Mouse (Mus musculus): Measurements from ENCODE around the gene Abca13. TPM values are rescaled to one million over a fixed set of nuclear protein-coding genes. Genes with fewer than 3 reads are reported as not detected.
"Not testable (repeated sequence)": the region's sequence is repeated elsewhere in the genome, so short reads cannot be mapped to it uniquely, and the experiment has no call there.

Abca13 gene
- 0.01 and 0.04 TPM in 2 replicates for polyA plus RNA-seq (2015; fragmentation: Nextera tagmentation; extraction: Ambion mirVana)

GRCm38 (mm10) chr11:9191555-9192131 lies at the start of gene Abca13:
Abca13 (plus strand) TSS chr11:9191942.
- H3K27ac ChIP-seq (replicated peaks), result no peak within 1 kb of the TSS
- no peak for ATAC-seq (ENCODE audit: extremely low read depth, insufficient number of reproducible peaks, low FRiP score, low TSS enrichment)
- WGBS, result 52% methylated on average over 12 of the region's 12 CpGs
- no peak within 1 kb of the TSS for H3K4me3 ChIP-seq
- no peak within 1 kb of the TSS for H3K4me2 ChIP-seq
- no peaks in the 10 kb centered on the region for H3K4me1 ChIP-seq
- H3K9me3 ChIP-seq, result no peaks in the 10 kb centered on the region
- no peak within 1 kb of the TSS for H3K9ac ChIP-seq
- no peaks in the 10 kb centered on the region for H3K27me3 ChIP-seq (replicated peaks)
- no peaks in the 10 kb centered on the region for H3K36me3 ChIP-seq

- H3K4me1 ChIP-seq, result no peaks in the 10 kb centered on the region
- ATAC-seq (ENCODE audit: extremely low read depth, insufficient number of reproducible peaks, low FRiP score, low TSS enrichment), result no peak
- H3K9me3 ChIP-seq, result no peaks in the 10 kb centered on the region
- no peak overlapping the region for H3K4me3 ChIP-seq
- H3K27me3 ChIP-seq (replicated peaks), result no peaks in the 10 kb centered on the region
- WGBS, result 69% methylated on average over 2 of the region's 2 CpGs
- H3K9ac ChIP-seq, result no peak overlapping the region
- no peak overlapping the region for H3K27ac ChIP-seq (replicated peaks)
- no peak overlapping the region for H3K4me2 ChIP-seq
- no peaks in the 10 kb centered on the region for H3K36me3 ChIP-seq
These were observed 46.6 kb upstream of the Abca13 start for GRCm38 (mm10) chr11:9145113-9145512.

GRCm38 (mm10) chr11:9146115-9146514 lies 45.6 kb upstream of the Abca13 start:
- Histone ChIP-seq H3K4me1 (no peaks in the 10 kb centered on the region), H3K9ac (no peak overlapping the region), H3K27ac (replicated peaks) (no peak overlapping the region), H3K36me3 (no peaks in the 10 kb centered on the region), H3K27me3 (replicated peaks) (no peaks in the 10 kb centered on the region), H3K4me2 (no peak overlapping the region), H3K9me3 (no peaks in the 10 kb centered on the region), H3K4me3 (no peak overlapping the region)
- ATAC-seq (ENCODE audit: extremely low read depth, insufficient number of reproducible peaks, low FRiP score, low TSS enrichment), result no peak
- WGBS, result 86% methylated on average over 4 of the region's 4 CpGs

- Histone ChIP-seq H3K36me3 (no peaks in the 10 kb centered on the region), H3K9ac (no peak overlapping the region), H3K27me3 (replicated peaks) (no peaks in the 10 kb centered on the region), H3K4me3 (no peak overlapping the region), H3K4me1 (no peaks in the 10 kb centered on the region), H3K27ac (replicated peaks) (no peak overlapping the region), H3K9me3 (no peaks in the 10 kb centered on the region), H3K4me2 (no peak overlapping the region)
- 58% methylated on average over 1 of the region's 1 CpGs for WGBS
- no peak for ATAC-seq (ENCODE audit: extremely low read depth, insufficient number of reproducible peaks, low FRiP score, low TSS enrichment)
These were observed 45.1 kb upstream of the Abca13 start for GRCm38 (mm10) chr11:9146683-9147082.

- no peak for ATAC-seq (ENCODE audit: extremely low read depth, insufficient number of reproducible peaks, low FRiP score, low TSS enrichment)
- H3K27ac ChIP-seq (replicated peaks), result no peak overlapping the region
- 65% methylated on average over 2 of the region's 2 CpGs for WGBS
- no peak overlapping the region for H3K4me2 ChIP-seq
- no peaks in the 10 kb centered on the region for H3K36me3 ChIP-seq
- H3K4me1 ChIP-seq, result no peaks in the 10 kb centered on the region
- no peaks in the 10 kb centered on the region for H3K27me3 ChIP-seq (replicated peaks)
- H3K9me3 ChIP-seq, result no peaks in the 10 kb centered on the region
- H3K9ac ChIP-seq, result no peak overlapping the region
- no peak overlapping the region for H3K4me3 ChIP-seq
These were observed 43.5 kb upstream of the Abca13 start for GRCm38 (mm10) chr11:9148206-9148605.

GRCm38 (mm10) chr11:9150403-9150802 lies 41.3 kb upstream of the Abca13 start:
- H3K4me1 ChIP-seq; H3K9ac ChIP-seq; H3K9me3 ChIP-seq; H3K27ac ChIP-seq (replicated peaks); H3K4me3 ChIP-seq; ATAC-seq (ENCODE audit: extremely low read depth, insufficient number of reproducible peaks, low FRiP score, low TSS enrichment); H3K4me2 ChIP-seq; H3K36me3 ChIP-seq; H3K27me3 ChIP-seq (replicated peaks): not testable (repeated sequence)
- 69% methylated on average over 25 of the region's 25 CpGs for WGBS

- Histone ChIP-seq H3K4me3 (no peak overlapping the region), H3K4me1 (no peaks in the 10 kb centered on the region; the same call in 1 of the 2 replicates), H3K9ac (no peak overlapping the region), H3K36me3 (no peaks in the 10 kb centered on the region), H3K4me2 (no peak overlapping the region), H3K27me3 (replicated peaks) (no peaks in the 10 kb centered on the region), H3K27ac (replicated peaks) (no peak overlapping the region), H3K9me3 (no peaks in the 10 kb centered on the region)
- no peak for ATAC-seq (ENCODE audit: extremely low read depth, insufficient number of reproducible peaks, low FRiP score, low TSS enrichment)
- WGBS, result 42% methylated on average over 3 of the region's 3 CpGs
These were observed 31.8 kb upstream of the Abca13 start for GRCm38 (mm10) chr11:9159953-9160352.

GRCm38 (mm10) chr11:9167331-9167730 lies 24.4 kb upstream of the Abca13 start:
- Histone ChIP-seq H3K9me3 (no peaks in the 10 kb centered on the region), H3K4me1 (no peaks in the 10 kb centered on the region), H3K9ac (no peak overlapping the region), H3K4me2 (no peak overlapping the region), H3K4me3 (no peak overlapping the region), H3K27me3 (replicated peaks) (no peaks in the 10 kb centered on the region), H3K36me3 (no peaks in the 10 kb centered on the region), H3K27ac (replicated peaks) (no peak overlapping the region)
- no peak for ATAC-seq (ENCODE audit: extremely low read depth, insufficient number of reproducible peaks, low FRiP score, low TSS enrichment)
- WGBS, result 89% methylated on average over 2 of the region's 2 CpGs

GRCm38 (mm10) chr11:9181477-9181876 lies 10.3 kb upstream of the Abca13 start:
- Histone ChIP-seq H3K4me3 (no peak overlapping the region), H3K4me2 (no peak overlapping the region), H3K9me3 (no peaks in the 10 kb centered on the region), H3K36me3 (no peaks in the 10 kb centered on the region), H3K27ac (replicated peaks) (no peak overlapping the region), H3K9ac (no peak overlapping the region), H3K27me3 (replicated peaks) (no peaks in the 10 kb centered on the region), H3K4me1 (no peaks in the 10 kb centered on the region)
- ATAC-seq (ENCODE audit: extremely low read depth, insufficient number of reproducible peaks, low FRiP score, low TSS enrichment), result no peak
- WGBS, result 66% methylated on average over 1 of the region's 1 CpGs

- not testable (repeated sequence) for ATAC-seq (ENCODE audit: extremely low read depth, insufficient number of reproducible peaks, low FRiP score, low TSS enrichment); H3K9me3 ChIP-seq; H3K4me3 ChIP-seq; H3K4me1 ChIP-seq; H3K9ac ChIP-seq; H3K27ac ChIP-seq (replicated peaks); H3K36me3 ChIP-seq; H3K4me2 ChIP-seq; H3K27me3 ChIP-seq (replicated peaks)
These were observed 2.3 kb upstream of the Abca13 start for GRCm38 (mm10) chr11:9189471-9189870.

- Histone ChIP-seq H3K27ac (replicated peaks) (no peak overlapping the region), H3K9ac (no peak overlapping the region), H3K4me3 (no peak overlapping the region), H3K27me3 (replicated peaks) (no peaks in the 10 kb centered on the region), H3K4me2 (no peak overlapping the region), H3K9me3 (no peaks in the 10 kb centered on the region), H3K4me1 (no peaks in the 10 kb centered on the region), H3K36me3 (no peaks in the 10 kb centered on the region)
- ATAC-seq (ENCODE audit: extremely low read depth, insufficient number of reproducible peaks, low FRiP score, low TSS enrichment), result no peak
- WGBS, result 53% methylated on average over 11 of the region's 11 CpGs
These were observed 779 bp upstream of the Abca13 start for GRCm38 (mm10) chr11:9190772-9191554.

- H3K9ac ChIP-seq, result no peak overlapping the region
- no peak overlapping the region for H3K27ac ChIP-seq (replicated peaks)
- no peaks in the 10 kb centered on the region for H3K4me1 ChIP-seq
- no peak overlapping the region for H3K4me2 ChIP-seq
- no peaks in the 10 kb centered on the region for H3K36me3 ChIP-seq
- H3K9me3 ChIP-seq, result no peaks in the 10 kb centered on the region
- WGBS, result 86% methylated on average over 3 of the region's 3 CpGs
- ATAC-seq (ENCODE audit: extremely low read depth, insufficient number of reproducible peaks, low FRiP score, low TSS enrichment), result no peak
- no peak overlapping the region for H3K4me3 ChIP-seq
- no peaks in the 10 kb centered on the region for H3K27me3 ChIP-seq (replicated peaks)
These were observed 3.1 kb downstream of the Abca13 start for GRCm38 (mm10) chr11:9194861-9195260.

All from heart, embryonic 13.5 days (tissue).